Mouse (Mus musculus) embryonic facial prominence, embryonic 14.5 days (tissue): Measurements from ENCODE around the gene Lsm14a. TPM values are rescaled to one million over a fixed set of nuclear protein-coding genes. Genes with fewer than 3 reads are reported as not detected.

Experiments used
- ATAC-seq: fragments of 200-750 bp; cut with Nextera tagmentation; 2 replicates; pipeline ENCODE4 v1.8.0; 2017; ENCODE audit warnings: low read depth, moderate number of reproducible peaks, moderate TSS enrichment
- DNase-seq: peaks from one replicate; pipeline ENCODE4 v3.0.0-alpha.2; 2015; ENCODE audit warnings: low spot score
- H3K27ac ChIP-seq: fragments of 300-500 bp; sonication (generic); replicated peaks from 2 replicates; pipeline ENCODE4 v1.5.1; 2014; ENCODE audit warnings: low read depth, mild to moderate bottlenecking, low read length, moderate library complexity
- H3K27me3 ChIP-seq: fragments of 300-500 bp; sonication (generic); replicated peaks from 2 replicates; pipeline ENCODE4 v1.6.1; 2014; ENCODE audit warnings: low read length; ENCODE audit not compliant: control insufficient read depth, insufficient read depth
- H3K36me3 ChIP-seq: fragments of 300-500 bp; sonication (generic); 2 replicates; pipeline ENCODE4 v1.6.1; 2014; ENCODE audit warnings: low read length, mixed read lengths; ENCODE audit not compliant: control insufficient read depth, insufficient read depth
- H3K4me1 ChIP-seq: fragments of 300-500 bp; sonication (generic); 2 replicates; pipeline ENCODE4 v1.6.1; 2014; ENCODE audit warnings: antibody characterized with exemption, low read length; ENCODE audit not compliant: control insufficient read depth, insufficient read depth
- H3K4me2 ChIP-seq: fragments of 300-500 bp; sonication (generic); 2 replicates; pipeline ENCODE4 v1.6.1; 2014; ENCODE audit warnings: low read depth, mild to moderate bottlenecking, low read length, moderate library complexity, mixed read lengths
- H3K4me3 ChIP-seq: fragments of 300-500 bp; sonication (generic); 2 replicates; pipeline ENCODE4 v1.5.1; 2014; ENCODE audit warnings: low read depth, mild to moderate bottlenecking, low read length
- H3K9ac ChIP-seq: fragments of 300-500 bp; sonication (generic); 2 replicates; pipeline ENCODE4 v1.6.1; 2014; ENCODE audit warnings: low read depth, mild to moderate bottlenecking, low read length, moderate library complexity, mixed read lengths
- H3K9me3 ChIP-seq: fragments of 300-500 bp; sonication (generic); 2 replicates; pipeline ENCODE4 v1.6.1; 2016; ENCODE audit warnings: low read length; ENCODE audit not compliant: control insufficient read depth
- WGBS: fragments of 180-500 bp; shearing (Covaris S2); extraction: QIAGEN DNeasy Blood & Tissue Kit; methylation state at CpG from one replicate; pipeline ENCODE4 v1.1.7; 2014; 5-methylcytosine and 5-hydroxymethylcytosine counted together
- polyA plus RNA-seq: library from polyadenylated mRNA; unstranded; fragments of >200 nt; fragmentation: Nextera tagmentation; extraction: Ambion mirVana; gene quantifications from 2 replicates; pipeline ENCODE4 v1.2.1, GENCODE M21; 2014

Gene Lsm14a
- polyA plus RNA-seq, 1 experiment from 2014 or later = 62.7 TPM

DNA sequence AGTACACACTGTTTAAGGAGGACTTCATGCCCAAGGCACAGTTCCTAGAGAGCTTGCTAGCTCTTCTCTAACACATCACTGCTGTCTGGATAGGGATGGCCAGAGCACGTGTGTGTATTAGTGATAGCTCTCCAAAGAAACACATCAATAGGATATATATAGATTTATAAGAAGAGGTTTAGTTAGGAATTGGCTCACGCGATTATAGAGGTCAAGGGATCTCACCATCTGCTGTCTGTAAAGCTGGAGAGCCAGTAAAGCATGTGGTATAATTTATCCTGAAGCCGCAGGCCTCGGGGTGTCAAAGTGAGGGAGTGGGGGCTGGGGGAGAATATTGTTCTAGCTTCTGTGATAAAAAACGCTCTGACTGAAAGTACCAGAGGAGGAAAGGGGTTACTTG, 2.6 kb upstream of the Lsm14a start:
- Histone ChIP-seq H3K27ac (no peak overlapping the region), H3K4me1 (peaks cover 7% of the 10 kb centered on the region), H3K36me3 (no peaks in the 10 kb centered on the region), H3K4me2 (no peak overlapping the region), H3K9ac (no peak overlapping the region), H3K9me3 (no peaks in the 10 kb centered on the region), H3K4me3 (no peak overlapping the region), H3K27me3 (no peaks in the 10 kb centered on the region)
- DNase-seq = no peak
- 0 out of 2 replicates have a peak, but pooled peaks have one; percentile 31 for ATAC-seq
- 62% methylated on average over 6 of the region's 6 CpGs for WGBS

DNA sequence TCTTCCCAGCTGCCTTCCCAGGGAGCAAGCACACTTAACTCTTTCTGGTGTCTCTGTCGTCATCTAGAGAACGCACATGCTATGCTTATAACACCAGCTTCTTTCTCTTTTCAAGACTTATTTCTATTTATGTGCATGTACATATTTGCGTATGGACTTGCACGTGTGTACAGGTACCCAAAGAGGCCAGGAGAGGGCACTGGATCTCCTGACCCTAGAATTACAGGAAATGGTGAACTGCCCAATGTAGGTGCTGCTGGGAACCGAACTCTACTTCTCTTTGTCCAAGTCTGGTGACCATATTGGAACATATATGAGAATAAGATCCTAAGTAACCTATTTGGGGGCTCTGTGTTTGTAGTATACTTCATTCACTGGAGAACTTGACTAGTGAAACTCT, 1.5 kb upstream of the Lsm14a start:
- no peak overlapping the region for H3K4me2 ChIP-seq
- no peak overlapping the region for H3K9ac ChIP-seq
- no peaks in the 10 kb centered on the region for H3K27me3 ChIP-seq
- peaks cover 11% of the 10 kb centered on the region for H3K4me1 ChIP-seq
- H3K9me3 ChIP-seq = no peaks in the 10 kb centered on the region
- 78% methylated on average over 5 of the region's 5 CpGs for WGBS
- H3K27ac ChIP-seq = no peak overlapping the region
- ATAC-seq = no peak
- DNase-seq = no peak
- H3K36me3 ChIP-seq = no peaks in the 10 kb centered on the region
- H3K4me3 ChIP-seq = no peak overlapping the region

- DNase-seq (no peak), ATAC-seq (no peak)
- Histone ChIP-seq H3K36me3 (no peaks in the 10 kb centered on the region), H3K4me3 (no peak overlapping the region), H3K27me3 (no peaks in the 10 kb centered on the region), H3K9me3 (no peaks in the 10 kb centered on the region), H3K4me1 (peaks cover 11% of the 10 kb centered on the region), H3K27ac (no peak overlapping the region), H3K9ac (no peak overlapping the region), H3K4me2 (no peak overlapping the region)
- 56% methylated on average over 2 of the region's 2 CpGs for WGBS
These were observed 976 bp upstream of the Lsm14a start for GRCm38 (mm10) chr7:34394091-34394490.

DNA sequence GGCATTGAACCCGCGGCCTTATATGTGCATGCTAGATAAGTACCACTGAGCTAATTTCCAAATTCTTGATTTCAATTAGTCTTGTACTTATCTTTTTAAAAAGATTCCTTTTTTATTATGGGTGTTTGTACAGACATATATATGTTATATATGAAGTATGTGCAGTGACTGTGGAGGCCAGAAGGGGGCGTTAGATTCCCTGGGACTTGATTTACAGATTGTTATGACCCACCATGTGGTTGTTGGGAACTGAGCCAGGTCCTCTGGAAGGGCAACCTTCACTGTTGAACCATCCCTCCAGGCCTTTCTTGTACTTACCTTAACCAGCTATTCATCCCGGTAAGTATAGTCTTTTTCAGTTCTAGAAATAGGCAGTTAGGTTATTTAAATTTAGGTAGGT, 780 bp downstream of the Lsm14a start:
- ATAC-seq (no peak), DNase-seq (no peak)
- H3K4me1 ChIP-seq = peaks cover 13% of the 10 kb centered on the region
- no peak overlapping the region for H3K4me2 ChIP-seq
- no peaks in the 10 kb centered on the region for H3K27me3 ChIP-seq
- H3K4me3 ChIP-seq = no peak overlapping the region
- no peak overlapping the region for H3K9ac ChIP-seq
- no peak overlapping the region for H3K27ac ChIP-seq
- 68% methylated on average over 4 of the region's 4 CpGs for WGBS
- no peaks in the 10 kb centered on the region for H3K9me3 ChIP-seq
- H3K36me3 ChIP-seq = 0 out of 2 replicates have a peak, but pooled peaks cover 2% of the 10 kb centered on the region

- Histone ChIP-seq H3K27ac (no peak overlapping the region), H3K9me3 (no peaks in the 10 kb centered on the region), H3K27me3 (no peaks in the 10 kb centered on the region), H3K36me3 (0 out of 2 replicates have a peak, but pooled peaks cover 5% of the 10 kb centered on the region), H3K4me1 (peaks cover 19% of the 10 kb centered on the region), H3K9ac (no peak overlapping the region), H3K4me3 (no peak overlapping the region), H3K4me2 (no peak overlapping the region)
- ATAC-seq (no peak), DNase-seq (no peak)
- 79% methylated on average over 4 of the region's 4 CpGs for WGBS
These were observed 1.4 kb downstream of the Lsm14a start for GRCm38 (mm10) chr7:34391711-34392110.

- Histone ChIP-seq H3K36me3 (0 out of 2 replicates have a peak, but pooled peaks cover 5% of the 10 kb centered on the region), H3K4me2 (peak overlapping the region; percentile 96), H3K27ac (peak overlapping the region; percentile 100; the same call in 1 of the 2 replicates), H3K9me3 (no peaks in the 10 kb centered on the region), H3K4me3 (peak overlapping the region; percentile 96), H3K27me3 (no peaks in the 10 kb centered on the region), H3K4me1 (peaks cover 23% of the 10 kb centered on the region), H3K9ac (peak overlapping the region; percentile 99; the same call in 1 of the 2 replicates)
- peak; percentile 54 for DNase-seq
- 71% methylated on average over 7 of the region's 7 CpGs for WGBS
- no peak for ATAC-seq
These were observed 2.3 kb downstream of the Lsm14a start for GRCm38 (mm10) chr7:34390834-34391155.

DNA sequence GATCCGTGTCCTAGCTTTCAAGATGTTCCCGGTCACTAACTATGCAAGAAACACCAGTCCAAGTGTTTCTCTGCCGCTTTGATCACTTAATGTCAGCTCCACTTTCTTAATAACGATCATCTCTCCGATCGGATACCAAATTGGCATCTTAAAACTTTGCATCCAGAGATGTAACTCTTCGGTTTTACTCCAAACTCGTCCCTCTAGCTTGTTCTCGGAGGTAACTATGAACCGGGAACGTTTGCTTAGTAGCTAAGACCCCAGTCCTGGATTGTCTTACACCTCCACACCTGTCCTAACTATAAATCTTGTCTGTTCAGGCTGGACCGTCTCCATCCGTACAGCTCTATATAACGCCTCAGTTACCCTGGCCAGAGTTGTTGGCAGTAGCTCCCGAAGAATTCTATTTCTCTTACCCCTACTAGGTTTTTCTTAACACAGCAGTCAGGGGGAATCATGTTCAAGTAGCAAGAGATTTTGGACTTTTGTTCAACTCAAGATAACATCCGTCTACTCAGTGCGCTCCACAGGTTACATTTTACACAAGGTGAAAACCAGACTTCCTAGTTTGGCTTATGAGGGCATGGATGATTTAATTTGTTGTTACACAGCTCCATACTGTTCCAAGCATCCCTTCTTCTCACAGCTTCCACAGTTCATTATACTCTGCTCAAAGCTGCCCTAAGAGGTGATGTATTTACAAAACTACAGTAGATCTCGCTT, 2.8 kb downstream of the Lsm14a start:
- DNase-seq = peak; percentile 24
- H3K27ac ChIP-seq = peak overlapping the region; percentile 100

DNA sequence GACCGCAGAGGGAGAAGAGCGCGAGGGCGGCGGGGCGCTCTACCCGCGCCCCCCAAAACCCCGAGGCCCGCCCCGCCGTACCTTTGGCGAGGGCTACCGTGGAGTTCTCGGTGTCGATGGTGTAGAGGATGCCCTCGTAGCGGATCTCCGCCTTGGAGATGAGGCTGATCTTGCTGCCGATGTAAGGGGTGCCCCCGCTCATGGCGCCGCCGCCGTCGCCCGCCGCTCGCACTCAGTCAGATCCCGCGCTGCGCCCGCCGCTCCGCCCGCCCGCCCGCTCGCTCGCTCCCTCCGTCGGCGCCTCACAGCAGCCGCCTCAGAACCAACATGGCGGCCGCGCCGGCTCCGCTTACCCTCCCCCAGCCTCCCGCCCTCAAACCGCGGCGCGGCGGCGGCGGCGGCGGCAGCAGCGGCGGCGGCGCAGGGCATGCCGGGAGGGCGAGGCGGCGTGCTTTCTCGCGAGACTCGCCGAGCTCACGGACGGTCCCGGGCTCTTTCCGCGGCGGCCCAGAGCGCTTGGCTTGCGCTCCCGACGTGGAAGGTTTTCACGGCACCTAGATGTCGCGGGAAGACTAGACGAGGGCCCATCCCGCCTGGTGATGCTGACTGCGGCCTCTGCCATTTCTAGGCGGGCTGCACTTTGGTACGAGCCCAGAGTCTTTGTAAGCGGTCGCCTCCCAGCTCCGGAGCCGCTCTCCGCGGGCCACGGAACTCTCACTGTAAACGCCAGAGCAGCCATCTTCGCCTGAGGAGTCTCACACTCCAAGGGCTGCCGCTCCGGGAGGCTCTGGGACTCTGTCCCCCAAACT, 3.6 kb downstream of the Lsm14a start:
- Histone ChIP-seq H3K4me1 (peaks cover 27% of the 10 kb centered on the region), H3K36me3 (0 out of 2 replicates have a peak, but pooled peaks cover 5% of the 10 kb centered on the region), H3K27ac (peak overlapping the region; percentile 100), H3K9me3 (no peaks in the 10 kb centered on the region), H3K9ac (peak overlapping the region; percentile 99), H3K4me3 (peak overlapping the region; percentile 96), H3K4me2 (peak overlapping the region; percentile 96), H3K27me3 (no peaks in the 10 kb centered on the region)
- 0% methylated on average over 24 of the region's 100 CpGs for WGBS
- DNase-seq (peak; percentile 95), ATAC-seq (peak; percentile 95)

More for the DNA sequence above, 2.8 kb downstream of the Lsm14a start:
- Histone ChIP-seq H3K36me3 (0 out of 2 replicates have a peak, but pooled peaks cover 5% of the 10 kb centered on the region), H3K27me3 (no peaks in the 10 kb centered on the region), H3K4me1 (peaks cover 26% of the 10 kb centered on the region), H3K9ac (peak overlapping the region; percentile 99), H3K9me3 (no peaks in the 10 kb centered on the region), H3K4me3 (peak overlapping the region; percentile 96), H3K4me2 (peak overlapping the region; percentile 96)
- no peak for ATAC-seq
- WGBS = 10% methylated on average over 18 of the region's 18 CpGs
